Mouse (Mus musculus) lung, postnatal 0 days (tissue): ENCODE data around the gene Plekhh2.

ENCODE experiments used
- CTCF ChIP-seq: IDR thresholded peaks from 2 replicates; pipeline ENCODE4 v1.5.1; 2016; ENCODE audit warnings: antibody characterized with exemption, mild to moderate bottlenecking
- EP300 ChIP-seq: IDR thresholded peaks from 2 replicates; pipeline ENCODE4 v1.6.1; 2016; ENCODE audit warnings: antibody characterized with exemption, mild to moderate bottlenecking, control low read depth

GRCm38 (mm10) chr17:84646477-84646876 is 134.8 kb downstream of the Plekhh2 start:
- TF ChIP-seq EP300 (no peak), CTCF (no peak)
